Mouse (Mus musculus) MEL (cell line): ENCODE results near the gene Plcb1. TPM values are rescaled to one million over a fixed set of nuclear protein-coding genes. Genes with fewer than 3 reads are reported as not detected.

Experiments
- DNase-seq: peaks from one replicate; pipeline ENCODE4 v3.0.0; 2011; ENCODE audit warnings: low read depth, low spot score
- H3K27ac ChIP-seq: 2 replicates; pipeline ENCODE4 v1.5.1; 2012; ENCODE audit warnings: low read depth, mild to moderate bottlenecking, control low read depth, low read length, moderate library complexity; ENCODE audit not compliant: control insufficient read depth
- H3K27me3 ChIP-seq, 2 experiments: fragments of 150-350 bp in 1 of 2; sonication (generic) in 1 of 2; 2 replicates each; pipeline ENCODE4 v1.6.1; 2012; ENCODE audit warnings: low read length in 2 of 2, mild to moderate bottlenecking in 2 of 2, improper control_type of control experiment in 1 of 2, moderate library complexity in 1 of 2; ENCODE audit not compliant: insufficient read depth in 2 of 2, control insufficient read depth in 1 of 2
- H3K36me3 ChIP-seq, 2 experiments: 2 replicates each; pipeline ENCODE4 v1.6.1; 2012 to 2014; ENCODE audit warnings: low read length in 2 of 2, improper control_type of control experiment in 1 of 2, inconsistent platforms in 1 of 2, mild to moderate bottlenecking in 1 of 2; ENCODE audit not compliant: insufficient read depth in 2 of 2, control insufficient read depth in 1 of 2
- H3K4me1 ChIP-seq, 2 experiments: fragments of 150-350 bp in 1 of 2; sonication (generic) in 1 of 2; 2 replicates each; pipeline ENCODE4 v1.6.1; 2012; ENCODE audit warnings: low read length in 2 of 2, improper control_type of control experiment in 1 of 2, mild to moderate bottlenecking in 1 of 2; ENCODE audit not compliant: insufficient read depth in 2 of 2, control insufficient read depth in 1 of 2
- H3K4me3 ChIP-seq, 2 experiments: fragments of 150-350 bp in 1 of 2; sonication (generic) in 1 of 2; 2 replicates each; pipeline ENCODE4 v1.5.1; 2012; ENCODE audit warnings: low read depth in 2 of 2, low read length in 2 of 2, mild to moderate bottlenecking in 2 of 2, moderate library complexity in 2 of 2, control low read depth in 1 of 2, improper control_type of control experiment in 1 of 2; ENCODE audit not compliant: control insufficient read depth in 1 of 2, insufficient read depth in 1 of 2
- H3K79me2 ChIP-seq: 2 replicates; pipeline ENCODE4 v1.6.1; 2012; ENCODE audit warnings: mild to moderate bottlenecking, low read length, moderate library complexity; ENCODE audit not compliant: control insufficient read depth, poor library complexity, insufficient read depth
- H3K9ac ChIP-seq: 2 replicates; pipeline ENCODE4 v1.6.1; 2012; ENCODE audit warnings: low read depth, mild to moderate bottlenecking, control low read depth, low read length, moderate library complexity; ENCODE audit not compliant: control insufficient read depth, poor library complexity, severe bottlenecking
- H3K9me3 ChIP-seq: fragments of 150-350 bp; sonication (generic); replicated peaks from 2 replicates; pipeline ENCODE4 v1.6.1; 2012; ENCODE audit warnings: mild to moderate bottlenecking, low read length, improper control_type of control experiment, moderate library complexity; ENCODE audit not compliant: insufficient read depth
- BHLHE40 ChIP-seq: IDR thresholded peaks from 2 replicates; pipeline ENCODE4 v1.6.1; 2012; ENCODE audit warnings: low read depth, mild to moderate bottlenecking, inconsistent platforms, low read length, improper control_type of control experiment, borderline replicate concordance
- CHD1 ChIP-seq: IDR thresholded peaks from 2 replicates; pipeline ENCODE4 v1.6.1; 2012; ENCODE audit warnings: low read depth, mild to moderate bottlenecking, inconsistent platforms, low read length, improper control_type of control experiment
- E2F4 ChIP-seq: IDR thresholded peaks from 2 replicates; pipeline ENCODE4 v1.6.1; 2011; ENCODE audit warnings: low read depth, low read length, improper control_type of control experiment, borderline replicate concordance
- EP300 ChIP-seq, 2 experiments: IDR thresholded peaks; 2 replicates each; pipeline ENCODE4 v1.6.1; 2011; ENCODE audit warnings: improper control_type of control experiment in 2 of 2, low read length in 2 of 2, low read depth in 1 of 2, mild to moderate bottlenecking in 1 of 2
- GABPA ChIP-seq: IDR thresholded peaks from 2 replicates; pipeline ENCODE4 v1.6.1; 2012; ENCODE audit warnings: low read depth, mild to moderate bottlenecking, inconsistent platforms, low read length, improper control_type of control experiment, moderate library complexity
- HCFC1 ChIP-seq: IDR thresholded peaks from 2 replicates; pipeline ENCODE4 v1.6.1; 2012; ENCODE audit warnings: low read depth, mild to moderate bottlenecking, inconsistent platforms, low read length, improper control_type of control experiment, moderate library complexity
- JUND ChIP-seq: IDR thresholded peaks from 2 replicates; pipeline ENCODE4 v1.6.1; 2011; ENCODE audit warnings: low read depth, mild to moderate bottlenecking, improper control_type of control experiment, low read length
- KAT2A ChIP-seq: conservative IDR thresholded peaks from 2 replicates; pipeline ENCODE4 v1.6.1; 2012; ENCODE audit warnings: low read depth, low read length, improper control_type of control experiment, inconsistent platforms
- MAX ChIP-seq: IDR thresholded peaks from 2 replicates; pipeline ENCODE4 v1.6.1; 2011; ENCODE audit warnings: low read length, improper control_type of control experiment
- MAZ ChIP-seq: IDR thresholded peaks from 2 replicates; pipeline ENCODE4 v1.6.1; 2012; ENCODE audit warnings: low read depth, mild to moderate bottlenecking, inconsistent platforms, low read length, improper control_type of control experiment
- MXI1 ChIP-seq: IDR thresholded peaks from 2 replicates; pipeline ENCODE4 v1.6.1; 2011; ENCODE audit warnings: mild to moderate bottlenecking, low read depth, low read length, improper control_type of control experiment
- MYB ChIP-seq: IDR thresholded peaks from 2 replicates; pipeline ENCODE4 v1.6.1; 2011; ENCODE audit warnings: mild to moderate bottlenecking, low read depth, low read length, improper control_type of control experiment
- NRF1 ChIP-seq: IDR thresholded peaks from 2 replicates; pipeline ENCODE4 v1.6.1; 2014; ENCODE audit warnings: low read depth, mild to moderate bottlenecking, inconsistent platforms, low read length, improper control_type of control experiment, moderate library complexity; ENCODE audit not compliant: poor library complexity, insufficient read depth, severe bottlenecking
- POLR2A ChIP-seq, 2 experiments: IDR thresholded peaks; 2 replicates each; pipeline ENCODE4 v1.6.1; 2011 to 2012; ENCODE audit warnings: low read length in 2 of 2, mild to moderate bottlenecking in 2 of 2, control low read depth in 1 of 2, improper control_type of control experiment in 1 of 2, low read depth in 1 of 2, moderate library complexity in 1 of 2; ENCODE audit not compliant: control insufficient read depth in 1 of 2, insufficient read depth in 1 of 2, poor library complexity in 1 of 2
- POLR2AphosphoS2 ChIP-seq: IDR thresholded peaks from 2 replicates; pipeline ENCODE4 v1.6.1; 2011; ENCODE audit warnings: low read length, improper control_type of control experiment
- RAD21 ChIP-seq: IDR thresholded peaks from 2 replicates; pipeline ENCODE4 v1.6.1; 2011; ENCODE audit warnings: mild to moderate bottlenecking, low read depth, low read length, improper control_type of control experiment
- RCOR1 ChIP-seq: IDR thresholded peaks from 2 replicates; pipeline ENCODE4 v1.6.1; 2012; ENCODE audit warnings: low read depth, mild to moderate bottlenecking, inconsistent platforms, low read length, improper control_type of control experiment
- SMC3 ChIP-seq: IDR thresholded peaks from 2 replicates; pipeline ENCODE4 v1.6.1; 2011; ENCODE audit warnings: low read depth, low read length, improper control_type of control experiment
- TCF12 ChIP-seq: IDR thresholded peaks from 2 replicates; pipeline ENCODE4 v1.6.1; 2014; ENCODE audit warnings: low read depth, mild to moderate bottlenecking, inconsistent platforms, low read length, improper control_type of control experiment, moderate library complexity
- USF1 ChIP-seq: IDR thresholded peaks from 2 replicates; pipeline ENCODE4 v1.6.1; 2014; ENCODE audit warnings: low read depth, mild to moderate bottlenecking, inconsistent platforms, low read length, improper control_type of control experiment, moderate library complexity
- USF2 ChIP-seq, 2 experiments: IDR thresholded peaks; 2 replicates each; pipeline ENCODE4 v1.6.1; 2011 to 2012; ENCODE audit warnings: improper control_type of control experiment in 2 of 2, low read length in 2 of 2, borderline replicate concordance in 1 of 2, inconsistent platforms in 1 of 2, low read depth in 1 of 2, mild to moderate bottlenecking in 1 of 2; ENCODE audit not compliant: insufficient read depth in 1 of 2
- ZC3H11A ChIP-seq: IDR thresholded peaks from 2 replicates; pipeline ENCODE4 v1.6.1; 2012; ENCODE audit warnings: low read depth, mild to moderate bottlenecking, inconsistent platforms, low read length, improper control_type of control experiment
- ZKSCAN1 ChIP-seq: IDR thresholded peaks from 2 replicates; pipeline ENCODE4 v1.6.1; 2012; ENCODE audit warnings: low read depth, mild to moderate bottlenecking, inconsistent platforms, low read length, improper control_type of control experiment, moderate library complexity
- ZNF384 ChIP-seq: IDR thresholded peaks from 2 replicates; pipeline ENCODE4 v1.6.1; 2012; ENCODE audit warnings: low read depth, mild to moderate bottlenecking, inconsistent platforms, low read length, improper control_type of control experiment
- polyA plus RNA-seq, 2 experiments: library from polyadenylated mRNA; stranded (reverse) in 1 of 2; unstranded in 1 of 2; fragments of >175 nt in 1 of 2; fragments of >200 nt in 1 of 2; gene quantifications; 2 replicates each; pipeline versions ENCODE4 v1.2.1 to v1.2.4; 2012; ENCODE audit warnings: low replicate concordance in 2 of 2, low read depth in 1 of 2; ENCODE audit not compliant: insufficient read length in 2 of 2, insufficient read depth in 1 of 2, missing spikeins in 1 of 2
- total RNA-seq: library from RNA; depleted of rRNA; stranded (reverse); fragments of 300-350 nt; gene quantifications from 2 replicates; pipeline ENCODE4 v1.2.3, GENCODE M21; 2012

Plcb1 gene
- total and polyA plus RNA-seq, 3 experiments, result not detected

DNA sequence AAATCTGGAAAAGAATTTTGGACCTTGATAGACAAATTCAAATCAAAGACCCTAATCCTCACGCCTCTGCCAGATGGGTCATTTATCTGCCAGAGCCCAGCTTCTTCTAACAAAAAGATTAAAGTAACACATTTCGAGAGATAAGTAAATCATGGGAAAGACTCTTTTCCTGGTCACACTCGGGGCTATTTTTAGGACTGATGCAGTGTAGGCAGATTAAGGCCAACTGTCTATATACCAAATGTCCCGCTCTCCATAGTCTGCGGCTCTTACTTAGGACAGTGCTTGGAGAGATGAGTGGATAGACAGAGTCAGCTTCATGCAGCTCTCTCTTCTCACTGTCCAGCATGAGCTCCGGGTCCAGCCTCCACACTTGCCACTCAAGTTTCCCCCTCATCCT is 493.2 kb downstream of the Plcb1 start:
- Histone ChIP-seq H3K4me1 (no peaks in the 10 kb centered on the region), H3K4me3 (no peak overlapping the region), H3K79me2 (no peaks in the 10 kb centered on the region), H3K9ac (no peak overlapping the region), H3K36me3 (no peaks in the 10 kb centered on the region), H3K27ac (no peak overlapping the region), H3K27me3 (no peaks in the 10 kb centered on the region), H3K9me3 (no peaks in the 10 kb centered on the region)
- TF ChIP-seq ZC3H11A, result no peak
- no peak for TF ChIP-seq SMC3
- TF ChIP-seq E2F4, result no peak
- TF ChIP-seq RCOR1, result no peak
- TF ChIP-seq MYB, result no peak
- TF ChIP-seq CHD1, result no peak
- TF ChIP-seq TCF12, result no peak
- TF ChIP-seq MXI1, result no peak
- TF ChIP-seq HCFC1, result no peak
- no peak for TF ChIP-seq RAD21
- TF ChIP-seq KAT2A, result no peak
- TF ChIP-seq BHLHE40, result no peak
- no peak for DNase-seq

DNA sequence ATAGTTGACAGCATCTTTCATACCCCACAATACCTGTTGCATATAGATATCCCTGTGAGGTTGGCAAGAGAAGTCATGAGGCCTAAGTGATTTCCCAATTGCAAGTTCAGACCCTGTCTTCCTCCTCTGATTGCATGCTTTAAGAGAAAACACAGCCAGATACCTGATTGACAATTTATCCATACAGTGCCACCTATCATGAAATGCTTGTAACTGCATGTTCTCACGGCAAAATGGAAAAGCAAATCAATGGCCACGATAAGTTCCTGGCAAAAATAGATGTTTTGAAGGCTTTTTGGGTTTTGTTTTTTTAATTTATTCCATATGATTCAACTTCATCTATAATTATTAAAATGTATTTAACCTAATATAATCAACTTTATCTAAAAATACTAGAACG is 497.9 kb downstream of the Plcb1 start:
- H3K9me3 ChIP-seq, result no peaks in the 10 kb centered on the region
- no peaks in the 10 kb centered on the region for H3K79me2 ChIP-seq
- H3K4me3 ChIP-seq, result no peak overlapping the region
- H3K27ac ChIP-seq, result no peak overlapping the region
- DNase-seq, result no peak
- H3K4me1 ChIP-seq, result no peaks in the 10 kb centered on the region
- no peak overlapping the region for H3K9ac ChIP-seq
- TF ChIP-seq CHD1 (no peak), EP300 (IDR thresholded peaks at IDR 0.05; ENCODE audit: low read depth in 1 of 2, low read length in 2 of 2) (no peak), POLR2AphosphoS2 (no peak), JUND (no peak), USF1 (no peak), BHLHE40 (no peak), GABPA (no peak), NRF1 (no peak), ZKSCAN1 (no peak), MAX (no peak), POLR2A (IDR thresholded peaks at IDR 0.05; ENCODE audit: control insufficient read depth in 1 of 2, insufficient read depth in 1 of 2, low read depth in 1 of 2, low read length in 2 of 2, poor library complexity in 1 of 2) (no peak), MAZ (no peak), KAT2A (no peak), USF2 (IDR thresholded peaks at IDR 0.05; ENCODE audit: borderline replicate concordance in 1 of 2, insufficient read depth in 1 of 2, low read depth in 1 of 2, low read length in 2 of 2) (no peak), ZNF384 (no peak)
- H3K36me3 ChIP-seq, result no peaks in the 10 kb centered on the region
- no peaks in the 10 kb centered on the region for H3K27me3 ChIP-seq
